Mouse (Mus musculus): ENCODE data around the gene Itih2. TPM values are rescaled to one million over a fixed set of nuclear protein-coding genes. Genes with fewer than 3 reads are reported as not detected.

Gene Itih2
- polyA plus RNA-seq, 1 experiment from 2014 or later = 0.12 TPM

GRCm38 (mm10) chr2:10100471-10100870 is 30.7 kb downstream of the Itih2 start:
- no peak overlapping the region for H3K9ac ChIP-seq (ENCODE audit: low read length)
- H3K27ac ChIP-seq (ENCODE audit: low read depth, low read length) = no peak overlapping the region
- H3K4me3 ChIP-seq (ENCODE audit: low read depth, low read length) = no peak overlapping the region
- ATAC-seq (replicated peaks; ENCODE audit: low FRiP score) (no peak), DNase-seq (ENCODE audit: low spot score) (no peak)
- 74% methylated on average over 2 of the region's 2 CpGs for WGBS
- no peak overlapping the region for H3K4me2 ChIP-seq (ENCODE audit: low read depth, low read length, severe bottlenecking)
- H3K4me1 ChIP-seq (replicated peaks; ENCODE audit: control insufficient read depth, insufficient read depth, low read length) = no peaks in the 10 kb centered on the region
- no peaks in the 10 kb centered on the region for H3K27me3 ChIP-seq (ENCODE audit: control insufficient read depth, insufficient read depth, low read length)
- no peaks in the 10 kb centered on the region for H3K9me3 ChIP-seq (ENCODE audit: control insufficient read depth, low read length)
- no peaks in the 10 kb centered on the region for H3K36me3 ChIP-seq (ENCODE audit: control insufficient read depth, insufficient read depth, low read length)

- H3K36me3 ChIP-seq (ENCODE audit: control insufficient read depth, insufficient read depth, low read length) = no peaks in the 10 kb centered on the region
- ATAC-seq (replicated peaks; ENCODE audit: low FRiP score) (no peak), DNase-seq (ENCODE audit: low spot score) (peak; percentile 75)
- no peaks in the 10 kb centered on the region for H3K27me3 ChIP-seq (ENCODE audit: control insufficient read depth, insufficient read depth, low read length)
- no peaks in the 10 kb centered on the region for H3K4me1 ChIP-seq (replicated peaks; ENCODE audit: control insufficient read depth, insufficient read depth, low read length)
- 43% methylated on average over 9 of the region's 9 CpGs for WGBS
- H3K4me3 ChIP-seq (ENCODE audit: low read depth, low read length) = no peak overlapping the region
- no peak overlapping the region for H3K27ac ChIP-seq (ENCODE audit: low read depth, low read length)
- no peak overlapping the region for H3K9ac ChIP-seq (ENCODE audit: low read length)
- H3K9me3 ChIP-seq (ENCODE audit: control insufficient read depth, low read length) = no peaks in the 10 kb centered on the region
- H3K4me2 ChIP-seq (ENCODE audit: low read depth, low read length, severe bottlenecking) = no peak overlapping the region
Measured at GRCm38 (mm10) chr2:10098598-10099215, 32.5 kb downstream of the Itih2 start.

GRCm38 (mm10) chr2:10094327-10095100 is 36.7 kb downstream of the Itih2 start:
- no peaks in the 10 kb centered on the region for H3K27me3 ChIP-seq (ENCODE audit: control insufficient read depth, insufficient read depth, low read length)
- H3K9me3 ChIP-seq (ENCODE audit: control insufficient read depth, low read length) = no peaks in the 10 kb centered on the region
- DNase-seq (ENCODE audit: low spot score) (no peak), ATAC-seq (replicated peaks; ENCODE audit: low FRiP score) (no peak)
- no peak overlapping the region for H3K4me3 ChIP-seq (ENCODE audit: low read depth, low read length)
- H3K36me3 ChIP-seq (ENCODE audit: control insufficient read depth, insufficient read depth, low read length) = peaks cover 11% of the 10 kb centered on the region
- no peak overlapping the region for H3K9ac ChIP-seq (ENCODE audit: low read length)
- H3K27ac ChIP-seq (ENCODE audit: low read depth, low read length) = no peak overlapping the region
- H3K4me1 ChIP-seq (replicated peaks; ENCODE audit: control insufficient read depth, insufficient read depth, low read length) = no peaks in the 10 kb centered on the region
- WGBS = 92% methylated on average over 14 of the region's 14 CpGs
- no peak overlapping the region for H3K4me2 ChIP-seq (ENCODE audit: low read depth, low read length, severe bottlenecking)

GRCm38 (mm10) chr2:10087256-10087850 is 43.8 kb downstream of the Itih2 start:
- DNase-seq (ENCODE audit: low spot score) = no peak
- peaks cover 11% of the 10 kb centered on the region for H3K36me3 ChIP-seq (ENCODE audit: control insufficient read depth, insufficient read depth, low read length)

GRCm38 (mm10) chr2:10082737-10083136 is 48.5 kb downstream of the Itih2 start:
- no peak overlapping the region for H3K4me2 ChIP-seq (ENCODE audit: low read depth, low read length, severe bottlenecking)
- peaks cover 11% of the 10 kb centered on the region; the same call in 1 of the 2 replicates for H3K4me1 ChIP-seq (replicated peaks; ENCODE audit: control insufficient read depth, insufficient read depth, low read length)
- WGBS = 90% methylated on average over 1 of the region's 1 CpGs
- no peaks in the 10 kb centered on the region for H3K27me3 ChIP-seq (ENCODE audit: control insufficient read depth, insufficient read depth, low read length)
- DNase-seq (ENCODE audit: low spot score) (no peak), ATAC-seq (replicated peaks; ENCODE audit: low FRiP score) (no peak)
- H3K9ac ChIP-seq (ENCODE audit: low read length) = no peak overlapping the region
- H3K9me3 ChIP-seq (ENCODE audit: control insufficient read depth, low read length) = no peaks in the 10 kb centered on the region
- no peak overlapping the region for H3K4me3 ChIP-seq (ENCODE audit: low read depth, low read length)
- no peak overlapping the region for H3K27ac ChIP-seq (ENCODE audit: low read depth, low read length)
- no peaks in the 10 kb centered on the region; the same call in 1 of the 2 replicates for H3K36me3 ChIP-seq (ENCODE audit: control insufficient read depth, insufficient read depth, low read length)

More at GRCm38 (mm10) chr2:10087256-10087850, 43.8 kb downstream of the Itih2 start:
- H3K27me3 ChIP-seq (ENCODE audit: control insufficient read depth, insufficient read depth, low read length) = no peaks in the 10 kb centered on the region
- H3K27ac ChIP-seq (ENCODE audit: low read depth, low read length) = no peak overlapping the region
- no peak for ATAC-seq (replicated peaks; ENCODE audit: low FRiP score)
- H3K9ac ChIP-seq (ENCODE audit: low read length) = no peak overlapping the region
- 92% methylated on average over 8 of the region's 8 CpGs for WGBS
- H3K4me2 ChIP-seq (ENCODE audit: low read depth, low read length, severe bottlenecking) = no peak overlapping the region
- H3K4me3 ChIP-seq (ENCODE audit: low read depth, low read length) = no peak overlapping the region
- H3K9me3 ChIP-seq (ENCODE audit: control insufficient read depth, low read length) = no peaks in the 10 kb centered on the region
- H3K4me1 ChIP-seq (replicated peaks; ENCODE audit: control insufficient read depth, insufficient read depth, low read length) = no peaks in the 10 kb centered on the region

GRCm38 (mm10) chr2:10081453-10082080 is 49.6 kb downstream of the Itih2 start:
- Histone ChIP-seq H3K4me2 (ENCODE audit: low read depth, low read length, severe bottlenecking) (peak overlapping the region; percentile 68; the same call in 1 of the 2 replicates), H3K4me1 (replicated peaks; ENCODE audit: control insufficient read depth, insufficient read depth, low read length) (peaks cover 11% of the 10 kb centered on the region; the same call in 1 of the 2 replicates), H3K27ac (ENCODE audit: low read depth, low read length) (no peak overlapping the region), H3K9me3 (ENCODE audit: control insufficient read depth, low read length) (no peaks in the 10 kb centered on the region), H3K27me3 (ENCODE audit: control insufficient read depth, insufficient read depth, low read length) (no peaks in the 10 kb centered on the region), H3K9ac (ENCODE audit: low read length) (peak overlapping the region; percentile 4), H3K4me3 (ENCODE audit: low read depth, low read length) (peak overlapping the region; percentile 91), H3K36me3 (ENCODE audit: control insufficient read depth, insufficient read depth, low read length) (no peaks in the 10 kb centered on the region)
- DNase-seq (ENCODE audit: low spot score) (no peak), ATAC-seq (replicated peaks; ENCODE audit: low FRiP score) (no peak)
- WGBS = 92% methylated on average over 5 of the region's 5 CpGs

- Histone ChIP-seq H3K9me3 (ENCODE audit: control insufficient read depth, low read length) (no peaks in the 10 kb centered on the region), H3K27ac (ENCODE audit: low read depth, low read length) (peak within 1 kb of the TSS; percentile 70), H3K4me3 (ENCODE audit: low read depth, low read length) (peak within 1 kb of the TSS; percentile 91), H3K4me2 (ENCODE audit: low read depth, low read length, severe bottlenecking) (peak within 1 kb of the TSS; percentile 85), H3K36me3 (ENCODE audit: control insufficient read depth, insufficient read depth, low read length) (no peaks in the 10 kb centered on the region), H3K4me1 (replicated peaks; ENCODE audit: control insufficient read depth, insufficient read depth, low read length) (peaks cover 11% of the 10 kb centered on the region; the same call in 1 of the 2 replicates), H3K27me3 (ENCODE audit: control insufficient read depth, insufficient read depth, low read length) (no peaks in the 10 kb centered on the region), H3K9ac (ENCODE audit: low read length) (peak within 1 kb of the TSS; percentile 96)
- DNase-seq (ENCODE audit: low spot score) (peak; percentile 98), ATAC-seq (replicated peaks; ENCODE audit: low FRiP score) (peak; percentile 95)
- under 1% methylated on average over 61 of the region's 61 CpGs for WGBS
Measured at GRCm38 (mm10) chr2:10080310-10081010, 50.7 kb downstream of the Itih2 start, which contains the start of the genes Atp5c1 and Kin. Gene Atp5c1 (minus strand): TSS chr2:10080510. Gene Kin (plus strand): TSS chr2:10080593.
